Mouse (Mus musculus) lung, embryonic 16.5 days (tissue): ENCODE results near the gene Itga9. TPM values are rescaled to one million over a fixed set of nuclear protein-coding genes. Genes with fewer than 3 reads are reported as not detected.

ENCODE experiments used
- ATAC-seq: fragments of 200-750 bp; cut with Nextera tagmentation; 2 replicates; pipeline ENCODE4 v1.8.0; 2017; ENCODE audit warnings: low read depth, mild to moderate bottlenecking, moderate library complexity
- H3K27ac ChIP-seq: fragments of 300-500 bp; sonication (generic); 2 replicates; pipeline ENCODE4 v1.5.1; 2014; ENCODE audit warnings: mild to moderate bottlenecking, control low read depth, low read length
- H3K27me3 ChIP-seq: fragments of 300-500 bp; sonication (generic); 2 replicates; pipeline ENCODE4 v1.6.1; 2014; ENCODE audit warnings: low read depth, low read length, mixed read lengths; ENCODE audit not compliant: control insufficient read depth, insufficient read depth
- H3K36me3 ChIP-seq: fragments of 300-500 bp; sonication (generic); 2 replicates; pipeline ENCODE4 v1.6.1; 2014; ENCODE audit warnings: low read length; ENCODE audit not compliant: control insufficient read depth, insufficient read depth
- H3K4me1 ChIP-seq: fragments of 300-500 bp; sonication (generic); replicated peaks from 2 replicates; pipeline ENCODE4 v1.6.1; 2014; ENCODE audit warnings: low read length, mixed read lengths; ENCODE audit not compliant: control insufficient read depth, insufficient read depth
- H3K4me2 ChIP-seq: fragments of 300-500 bp; sonication (generic); 2 replicates; pipeline ENCODE4 v1.6.1; 2014; ENCODE audit warnings: low read depth, low read length, control low read depth
- H3K4me3 ChIP-seq: fragments of 300-500 bp; sonication (generic); 2 replicates; pipeline ENCODE4 v1.5.1; 2014; ENCODE audit warnings: mild to moderate bottlenecking, low read length, control low read depth
- H3K9ac ChIP-seq: fragments of 300-500 bp; sonication (generic); 2 replicates; pipeline ENCODE4 v1.6.1; 2014; ENCODE audit warnings: low read length, control low read depth
- H3K9me3 ChIP-seq: fragments of 300-500 bp; sonication (generic); 2 replicates; pipeline ENCODE4 v1.6.1; 2016; ENCODE audit warnings: low read length; ENCODE audit not compliant: control insufficient read depth
- WGBS: fragments of 180-500 bp; shearing (Covaris S2); extraction: QIAGEN DNeasy Blood & Tissue Kit; methylation state at CpG from one replicate; pipeline ENCODE4 v1.1.7; 2014; 5-methylcytosine and 5-hydroxymethylcytosine counted together
- polyA plus RNA-seq: library from polyadenylated mRNA; unstranded; fragments of >200 nt; fragmentation: Nextera tagmentation; extraction: Ambion mirVana; gene quantifications from 2 replicates; pipeline ENCODE4 v1.2.1, GENCODE M21; 2015

The Itga9 gene
- polyA plus RNA-seq, 1 experiment from 2014 or later = 6.0 TPM

GRCm38 (mm10) chr9:118948486-118948885 lies 342.0 kb downstream of the Itga9 start:
- no peaks in the 10 kb centered on the region for H3K9me3 ChIP-seq
- no peak overlapping the region for H3K4me3 ChIP-seq
- H3K9ac ChIP-seq = no peak overlapping the region
- H3K36me3 ChIP-seq = no peaks in the 10 kb centered on the region
- WGBS = 67% methylated on average over 5 of the region's 5 CpGs
- H3K27me3 ChIP-seq = no peaks in the 10 kb centered on the region
- H3K4me2 ChIP-seq = no peak overlapping the region
- peaks cover 32% of the 10 kb centered on the region for H3K4me1 ChIP-seq
- no peak for ATAC-seq
- no peak overlapping the region for H3K27ac ChIP-seq

GRCm38 (mm10) chr9:118949124-118949523 lies 342.6 kb downstream of the Itga9 start:
- 81% methylated on average over 8 of the region's 8 CpGs for WGBS
- Histone ChIP-seq H3K27ac (peak overlapping the region; percentile 40; the same call in 1 of the 2 replicates), H3K4me3 (no peak overlapping the region), H3K36me3 (no peaks in the 10 kb centered on the region), H3K9me3 (no peaks in the 10 kb centered on the region), H3K27me3 (no peaks in the 10 kb centered on the region), H3K9ac (no peak overlapping the region), H3K4me1 (peaks cover 25% of the 10 kb centered on the region), H3K4me2 (no peak overlapping the region)
- ATAC-seq = no peak

- Histone ChIP-seq H3K27me3 (no peaks in the 10 kb centered on the region), H3K9me3 (no peaks in the 10 kb centered on the region), H3K36me3 (no peaks in the 10 kb centered on the region), H3K4me1 (peaks cover 22% of the 10 kb centered on the region), H3K4me3 (no peak overlapping the region), H3K9ac (no peak overlapping the region), H3K4me2 (no peak overlapping the region), H3K27ac (peak overlapping the region; percentile 40)
- WGBS = 45% methylated on average over 4 of the region's 4 CpGs
- 0 out of 2 replicates have a peak, but pooled peaks have one; percentile 14 for ATAC-seq
Measured at GRCm38 (mm10) chr9:118949654-118950053, 343.2 kb downstream of the Itga9 start.

GRCm38 (mm10) chr9:118950061-118950460 lies 343.6 kb downstream of the Itga9 start:
- Histone ChIP-seq H3K4me1 (peaks cover 22% of the 10 kb centered on the region), H3K9ac (no peak overlapping the region), H3K27me3 (no peaks in the 10 kb centered on the region), H3K4me3 (no peak overlapping the region), H3K36me3 (no peaks in the 10 kb centered on the region), H3K9me3 (no peaks in the 10 kb centered on the region), H3K4me2 (no peak overlapping the region), H3K27ac (peak overlapping the region; percentile 4)
- 63% methylated on average over 10 of the region's 10 CpGs for WGBS
- ATAC-seq = no peak

Other genes starting within 250 kb of the Itga9 start
- gene Eomes, start 128.5 kb upstream of the Itga9 start, polyA plus RNA-seq = not detected in 2 replicates
- gene Golga4, start 100.4 kb upstream of the Itga9 start, polyA plus RNA-seq = 40.2 and 41.2 TPM in 2 replicates